Mouse (Mus musculus) brown adipose tissue, adult 24 weeks (tissue): ENCODE data around the gene Ahnak2. TPM values are rescaled to one million over a fixed set of nuclear protein-coding genes. Genes with fewer than 3 reads are reported as not detected.

ENCODE experiments used
- H3K27ac ChIP-seq: fragments of 200-500 bp; replicated peaks from 2 replicates; pipeline ENCODE4 v1.5.1; 2012; ENCODE audit warnings: low read depth, mild to moderate bottlenecking, low read length
- H3K4me1 ChIP-seq: fragments of 200-500 bp; 2 replicates; pipeline ENCODE4 v1.6.1; 2012; ENCODE audit warnings: low read length, mixed read lengths; ENCODE audit not compliant: control insufficient read depth, insufficient read depth, insufficient read length
- H3K4me3 ChIP-seq: fragments of 200-500 bp; 2 replicates; pipeline ENCODE4 v1.5.1; 2012; ENCODE audit warnings: low read depth, mild to moderate bottlenecking, low read length, moderate library complexity; ENCODE audit not compliant: insufficient read depth
- polyA plus RNA-seq: library from polyadenylated mRNA; stranded (reverse); fragments of >200 nt; gene quantifications from 2 replicates; pipeline ENCODE4 v1.2.4, GENCODE M21; 2012; ENCODE audit not compliant: missing spikeins, insufficient read depth, insufficient read length

Gene Ahnak2
- polyA plus RNA-seq, 1 experiment: 2.9 TPM

DNA sequence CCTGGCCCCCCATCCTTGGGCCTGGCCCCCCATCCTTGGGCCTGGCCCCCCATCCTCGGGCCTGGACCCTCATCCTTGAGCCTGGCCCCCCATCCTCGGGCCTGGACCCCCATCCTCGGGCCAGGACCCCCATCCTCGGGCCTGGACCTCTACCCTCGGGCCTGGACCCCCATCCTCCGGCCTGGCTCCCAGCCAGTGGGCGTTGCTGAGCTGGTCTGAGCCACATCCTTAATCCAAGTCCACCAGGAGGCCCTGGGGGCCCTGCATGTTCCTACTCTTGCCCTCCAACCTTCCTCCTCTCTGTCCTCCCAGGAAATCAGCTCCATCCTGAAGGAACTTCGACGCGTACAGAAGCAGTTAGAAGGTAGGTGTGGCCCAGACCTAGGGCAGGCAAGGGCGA is 58.2 kb downstream of the Ahnak2 start:
- no peak overlapping the region for H3K4me3 ChIP-seq
- H3K4me1 ChIP-seq: peaks cover 5% of the 10 kb centered on the region
- no peak overlapping the region for H3K27ac ChIP-seq

DNA sequence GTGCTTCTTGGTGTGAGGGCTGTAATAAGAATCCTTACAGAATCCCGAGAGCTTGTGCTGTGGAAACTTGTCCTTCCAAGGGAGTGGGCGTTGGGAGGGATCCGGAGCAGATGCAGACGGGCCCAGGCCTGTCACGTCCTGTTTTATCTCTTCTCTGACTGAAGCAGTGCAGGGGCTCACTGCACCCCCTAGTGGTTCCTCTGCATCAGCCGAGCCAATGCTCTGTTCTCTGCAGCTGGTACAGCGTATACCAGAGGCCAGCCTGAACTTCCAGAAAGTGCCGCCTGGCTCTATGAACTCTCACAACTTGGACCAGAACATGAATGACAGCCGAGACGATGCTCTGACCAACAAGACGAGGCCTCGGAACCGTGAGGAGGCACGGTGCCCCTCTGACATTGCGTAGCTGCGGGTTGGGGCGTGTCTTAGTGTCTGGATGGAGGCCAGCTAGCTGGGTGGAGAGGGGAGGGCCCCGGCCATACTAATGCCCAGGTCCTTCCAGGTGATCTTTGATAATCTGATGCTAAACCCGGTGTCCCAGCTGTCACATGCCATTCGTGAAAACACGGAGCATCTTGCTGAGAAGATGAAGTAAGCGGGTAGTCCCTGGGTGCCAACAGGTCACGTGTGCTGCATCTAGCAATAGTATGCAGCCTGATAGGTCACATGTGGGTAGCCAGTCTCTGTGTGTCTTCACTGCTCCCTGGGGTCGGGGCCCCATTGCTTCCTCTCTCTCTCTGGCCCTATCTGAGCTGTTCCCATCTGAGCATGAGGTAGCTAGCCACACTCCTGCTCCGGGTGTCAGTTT is 59.1 kb downstream of the Ahnak2 start:
- Histone ChIP-seq H3K4me1 (peaks cover 5% of the 10 kb centered on the region), H3K4me3 (peak overlapping the region; percentile 55), H3K27ac (peak overlapping the region; percentile 90)

DNA sequence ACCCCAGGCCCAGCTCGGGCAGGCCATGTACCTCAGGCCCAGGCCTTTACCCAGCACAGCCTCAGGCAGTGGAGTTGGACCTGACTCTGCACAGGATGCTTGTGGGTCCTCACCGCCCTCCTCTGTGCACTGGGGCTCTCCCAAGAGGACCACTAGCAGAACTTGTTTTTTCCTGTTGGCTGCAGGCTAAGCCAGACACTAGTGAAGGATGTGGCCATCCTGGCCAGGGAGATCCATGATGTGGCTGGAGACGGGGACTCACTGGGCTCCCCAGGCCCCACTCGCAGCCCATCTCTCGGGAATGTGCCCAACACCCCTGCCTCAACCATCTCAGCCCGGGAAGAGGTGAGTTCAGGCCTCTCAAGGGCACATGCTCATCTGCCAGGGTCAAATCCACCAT is 59.7 kb downstream of the Ahnak2 start:
- Histone ChIP-seq H3K4me1 (peaks cover 5% of the 10 kb centered on the region), H3K4me3 (peak overlapping the region; percentile 43), H3K27ac (peak overlapping the region; percentile 90)

DNA sequence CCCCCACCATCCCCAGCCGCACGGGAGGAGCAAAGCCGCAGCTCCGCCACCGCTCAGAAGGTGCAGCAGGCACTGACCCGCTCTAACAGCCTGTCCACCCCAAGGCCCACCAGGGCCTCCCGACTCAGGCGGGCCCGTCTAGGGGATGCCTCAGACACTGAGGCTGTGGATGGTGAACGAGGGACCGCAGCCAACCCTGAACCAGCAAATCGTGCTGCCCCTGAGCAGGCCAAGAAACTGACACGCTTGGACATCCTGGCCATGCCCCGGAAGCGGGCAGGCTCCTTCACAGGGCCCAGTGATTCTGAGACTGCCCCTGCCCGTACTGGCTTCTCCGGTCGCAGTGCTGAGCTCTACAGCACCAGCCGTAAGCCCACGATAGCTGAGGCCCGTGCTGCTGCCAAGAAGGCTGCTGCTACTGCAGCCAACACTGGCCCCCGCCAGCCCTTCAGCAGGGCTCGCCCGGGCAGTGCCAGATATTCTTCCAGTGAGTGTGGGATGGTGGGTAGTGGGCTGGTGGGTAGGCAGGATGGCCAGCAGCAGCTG is 63.4 kb downstream of the Ahnak2 start:
- no peak overlapping the region for H3K4me3 ChIP-seq
- H3K27ac ChIP-seq: no peak overlapping the region
- H3K4me1 ChIP-seq: peaks cover 5% of the 10 kb centered on the region

DNA sequence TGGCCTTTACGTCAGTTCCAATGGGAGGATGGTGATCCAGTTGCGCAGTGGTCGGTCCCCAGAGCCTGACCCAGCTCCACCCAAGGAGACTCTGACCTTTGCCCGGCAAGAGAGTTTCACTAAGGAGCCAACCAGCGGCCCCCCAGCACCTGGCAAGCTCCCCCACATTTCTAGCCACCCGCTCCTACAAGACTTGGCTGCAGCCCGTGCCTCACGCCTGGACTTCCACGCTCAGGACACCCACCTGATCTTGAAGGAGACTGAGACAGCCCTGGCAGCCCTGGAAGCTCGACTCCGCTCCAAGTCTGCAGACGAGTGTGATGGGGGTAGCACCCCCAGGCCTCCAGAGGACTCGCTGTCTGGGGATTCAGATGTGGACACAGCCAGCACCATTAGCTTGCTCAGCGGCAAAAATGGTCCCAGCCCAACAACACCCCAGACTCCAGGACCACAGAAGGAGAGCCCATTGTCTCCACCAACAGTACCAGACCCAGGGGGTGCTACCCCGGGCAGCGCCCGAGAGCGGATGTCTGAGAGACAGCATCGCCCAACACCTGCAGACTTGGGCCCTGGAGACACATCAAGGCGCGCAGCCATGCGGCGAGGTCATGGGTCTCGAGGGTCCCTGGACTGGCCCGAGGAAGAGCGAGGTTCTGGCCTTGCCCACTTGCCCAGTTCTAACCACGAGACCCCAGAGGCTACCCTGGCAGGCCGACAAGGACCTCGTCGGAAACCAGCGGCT is 64.0 kb downstream of the Ahnak2 start:
- Histone ChIP-seq H3K4me1 (peaks cover 5% of the 10 kb centered on the region), H3K27ac (no peak overlapping the region), H3K4me3 (no peak overlapping the region)

DNA sequence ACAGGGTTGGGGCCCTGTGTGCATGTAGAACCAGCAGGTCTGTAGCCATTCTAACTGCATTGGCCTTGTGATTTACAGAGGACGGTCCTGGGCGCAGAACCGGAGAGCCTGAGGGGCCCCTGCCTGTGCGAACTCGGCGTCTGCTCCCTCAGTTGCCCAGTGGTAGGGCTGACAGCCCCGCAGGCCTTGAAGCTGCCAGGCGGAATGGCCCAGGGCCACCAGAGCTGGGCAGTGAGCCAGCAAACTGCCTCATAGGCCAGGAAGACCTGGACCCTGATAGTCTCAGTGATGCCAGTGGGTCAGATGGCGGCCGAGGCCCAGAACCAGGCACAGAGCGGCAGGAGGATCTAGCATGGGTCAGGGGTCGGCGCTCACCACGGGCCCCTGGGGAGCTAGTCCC is 64.7 kb downstream of the Ahnak2 start:
- Histone ChIP-seq H3K4me3 (no peak overlapping the region), H3K27ac (no peak overlapping the region), H3K4me1 (peaks cover 5% of the 10 kb centered on the region)

DNA sequence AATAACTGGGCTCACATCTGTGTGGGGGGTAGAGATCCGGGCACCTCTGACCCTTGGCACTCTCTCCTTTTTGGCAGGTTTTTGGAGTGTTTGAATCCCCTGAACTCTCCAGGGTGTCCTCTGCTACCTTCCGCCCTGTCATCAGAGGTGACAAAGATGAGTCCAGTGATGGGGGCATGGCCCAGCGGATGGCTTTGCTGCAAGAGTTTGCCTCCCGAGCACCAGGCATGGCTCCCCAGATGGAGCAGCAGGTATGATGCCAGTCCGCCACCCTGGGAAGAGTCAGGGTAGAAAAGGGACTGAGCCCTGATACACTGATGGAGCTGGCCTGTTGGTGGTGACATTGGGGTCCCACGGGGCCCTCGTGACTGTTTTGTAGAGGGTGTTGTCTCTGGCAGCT is 65.4 kb downstream of the Ahnak2 start:
- no peak overlapping the region for H3K27ac ChIP-seq
- no peak overlapping the region for H3K4me3 ChIP-seq
- peaks cover under 1% of the 10 kb centered on the region; the same call in 1 of the 2 replicates for H3K4me1 ChIP-seq

DNA sequence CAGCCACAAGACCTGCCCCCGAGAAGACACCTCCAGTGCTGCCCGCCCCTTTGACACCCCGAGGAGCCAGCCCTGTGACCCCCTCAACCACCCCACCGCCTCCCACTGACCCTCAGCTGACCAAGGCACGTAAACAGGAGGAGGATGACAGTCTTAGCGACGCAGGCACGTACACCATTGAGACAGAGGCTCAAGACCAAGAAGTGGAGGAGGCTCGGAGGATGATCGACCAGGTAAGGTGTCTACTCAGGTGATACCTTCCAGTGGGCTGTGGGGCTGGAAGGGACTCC is 65.9 kb downstream of the Ahnak2 start:
- Histone ChIP-seq H3K4me1 (no peaks in the 10 kb centered on the region), H3K4me3 (no peak overlapping the region), H3K27ac (no peak overlapping the region)

DNA sequence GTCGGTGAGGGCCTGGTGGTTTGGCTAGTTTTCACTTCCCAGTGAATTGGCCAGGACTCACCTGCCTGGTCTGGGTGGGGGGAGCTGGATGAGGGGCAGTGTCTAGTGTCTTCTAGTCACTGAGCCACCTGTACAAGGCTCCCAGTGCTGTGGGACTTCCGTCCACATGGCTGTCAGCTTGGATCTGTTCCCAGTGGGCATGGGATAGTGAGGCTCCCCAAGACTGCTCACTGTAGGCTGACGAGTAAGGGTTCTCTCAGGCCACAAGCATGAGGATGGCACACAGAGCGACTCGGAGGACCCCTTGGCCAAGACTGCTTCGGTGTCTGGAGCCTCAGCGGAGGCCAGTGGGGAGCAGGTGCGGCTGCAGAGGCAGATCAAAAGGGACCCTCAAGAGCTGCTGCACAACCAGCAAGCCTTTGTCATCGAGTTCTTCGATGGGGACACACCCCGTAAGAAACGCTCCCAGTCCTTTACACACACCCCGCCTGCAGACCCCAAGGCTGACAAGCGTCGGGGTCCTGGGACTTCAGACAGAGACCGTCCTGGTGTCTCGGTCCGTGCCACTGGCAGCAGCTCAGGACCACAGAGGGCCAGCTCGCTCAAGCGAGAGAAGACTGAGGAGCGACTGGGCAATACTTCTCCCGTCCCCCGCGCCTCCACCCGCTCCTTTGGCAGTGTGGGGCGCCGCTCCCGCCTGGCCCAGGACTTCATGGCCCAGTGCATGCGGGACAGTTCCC is 66.4 kb downstream of the Ahnak2 start:
- no peak overlapping the region for H3K4me3 ChIP-seq
- no peaks in the 10 kb centered on the region for H3K4me1 ChIP-seq
- no peak overlapping the region for H3K27ac ChIP-seq

DNA sequence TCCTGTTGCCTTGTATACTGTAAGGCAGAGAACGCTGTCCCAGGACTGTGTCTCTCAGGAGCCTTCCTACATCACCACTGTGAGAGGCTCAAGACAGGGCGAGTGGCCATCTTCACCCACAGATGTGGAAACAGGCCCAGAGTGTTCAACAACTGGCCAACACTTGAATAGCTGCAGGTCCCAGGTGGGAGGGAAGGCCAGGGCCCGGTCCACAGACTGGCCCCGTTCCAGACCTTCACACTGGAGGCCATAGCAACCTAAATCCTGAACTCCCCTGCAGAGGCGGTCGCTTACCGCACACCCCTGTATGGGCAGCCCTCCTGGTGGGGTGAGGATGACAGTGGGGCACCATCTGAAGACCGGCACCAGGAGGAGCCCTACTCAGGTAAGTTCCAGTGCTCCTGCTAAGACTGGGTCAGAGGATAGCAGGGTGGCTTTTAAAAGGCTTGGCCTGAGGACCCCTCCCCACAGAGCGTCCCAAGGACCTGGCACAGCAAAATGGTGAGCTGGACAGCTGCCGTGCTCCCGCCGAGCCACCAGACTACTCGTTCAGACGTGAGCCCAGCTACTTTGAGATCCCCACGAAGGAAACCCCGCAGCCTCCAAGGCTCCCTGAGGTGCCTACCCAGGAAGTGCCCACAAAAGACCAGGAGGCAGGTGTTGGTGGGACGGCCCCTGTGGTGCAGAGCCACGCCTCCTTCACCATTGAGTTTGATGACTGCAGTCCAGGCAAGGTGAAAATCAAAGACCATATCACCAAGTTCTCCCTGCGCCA is 67.4 kb downstream of the Ahnak2 start:
- no peak overlapping the region for H3K27ac ChIP-seq
- no peak overlapping the region for H3K4me3 ChIP-seq

DNA sequence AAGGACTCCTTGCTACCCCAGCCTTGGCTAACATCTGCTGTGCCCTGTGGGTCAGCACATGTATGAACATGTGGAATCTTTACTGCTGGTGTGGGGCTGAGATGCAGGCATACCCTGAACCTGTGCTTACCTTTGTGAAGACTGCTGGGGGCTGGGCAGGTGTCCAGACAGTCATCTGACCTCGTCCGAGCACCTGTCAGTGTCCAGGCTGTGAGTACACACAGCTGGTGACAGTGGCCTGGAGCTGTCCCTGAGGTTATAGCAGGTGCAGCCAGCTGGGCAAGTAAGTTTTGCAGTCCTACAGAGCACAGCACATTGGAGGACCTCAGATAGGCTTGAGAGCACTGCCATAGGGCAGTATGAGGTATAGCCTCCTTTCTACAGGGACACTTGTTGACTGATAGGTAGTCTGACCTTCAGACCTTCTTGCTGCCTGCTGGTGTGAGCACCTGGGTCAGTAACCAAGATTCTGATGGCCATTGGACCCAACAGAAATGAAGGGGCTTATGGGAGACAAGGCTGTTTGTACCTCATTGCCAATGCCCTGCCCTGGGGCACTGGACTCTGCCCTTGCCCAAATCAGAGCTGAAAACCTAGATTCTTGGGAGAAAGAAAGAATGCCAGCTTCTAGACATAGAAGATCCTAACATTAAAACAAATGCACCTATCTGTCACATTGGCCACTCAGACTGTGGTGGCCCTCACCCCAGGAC is 68.2 kb downstream of the Ahnak2 start:
- no peak overlapping the region for H3K27ac ChIP-seq
- H3K4me3 ChIP-seq: no peak overlapping the region

More for the DNA sequence above, 67.4 kb downstream of the Ahnak2 start:
- H3K4me1 ChIP-seq: no peaks in the 10 kb centered on the region

DNA sequence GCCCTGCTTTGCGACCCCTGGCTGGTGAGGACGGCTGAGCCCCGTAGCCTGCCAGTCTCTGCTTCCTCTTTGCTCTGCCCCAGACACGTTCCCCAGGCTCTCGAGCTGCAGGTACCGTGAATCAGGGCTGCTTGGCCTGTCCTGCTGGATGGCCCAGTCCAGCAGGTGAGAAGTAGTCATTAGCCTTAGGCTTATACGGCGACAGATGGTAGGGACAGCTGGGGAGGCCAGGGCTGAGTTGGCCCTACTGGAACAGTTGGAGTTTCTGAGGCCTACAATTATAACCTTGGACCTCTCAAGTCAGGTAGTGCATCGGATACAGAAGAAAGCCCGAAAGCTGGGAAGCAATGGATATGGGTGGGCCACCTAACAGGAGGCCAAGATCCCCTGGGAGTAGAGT is 69.9 kb downstream of the Ahnak2 start:
- H3K27ac ChIP-seq: no peak overlapping the region
- H3K4me1 ChIP-seq: no peaks in the 10 kb centered on the region
- H3K4me3 ChIP-seq: no peak overlapping the region

More for the DNA sequence above, 68.2 kb downstream of the Ahnak2 start:
- no peaks in the 10 kb centered on the region for H3K4me1 ChIP-seq

DNA sequence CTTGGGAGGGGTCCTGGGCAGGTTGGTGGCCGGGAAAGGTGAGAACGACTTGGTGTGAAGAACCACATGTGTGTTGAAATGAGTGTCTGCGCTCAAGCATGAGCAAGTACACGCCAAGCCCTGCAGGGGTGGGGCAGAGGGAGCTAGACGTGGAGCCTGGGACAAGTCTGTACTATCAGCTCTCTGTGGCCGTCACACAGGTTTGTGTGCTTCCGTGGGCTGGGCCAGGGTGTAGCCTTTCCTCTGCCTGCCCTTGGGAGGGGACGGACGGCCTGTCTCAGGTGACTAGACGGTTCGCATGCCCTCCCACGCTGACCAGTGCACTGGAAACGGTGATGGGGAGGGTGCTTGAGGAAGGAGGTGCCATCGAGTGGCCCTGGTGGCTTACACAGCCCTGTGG is 71.6 kb downstream of the Ahnak2 start:
- H3K4me1 ChIP-seq: no peaks in the 10 kb centered on the region

DNA sequence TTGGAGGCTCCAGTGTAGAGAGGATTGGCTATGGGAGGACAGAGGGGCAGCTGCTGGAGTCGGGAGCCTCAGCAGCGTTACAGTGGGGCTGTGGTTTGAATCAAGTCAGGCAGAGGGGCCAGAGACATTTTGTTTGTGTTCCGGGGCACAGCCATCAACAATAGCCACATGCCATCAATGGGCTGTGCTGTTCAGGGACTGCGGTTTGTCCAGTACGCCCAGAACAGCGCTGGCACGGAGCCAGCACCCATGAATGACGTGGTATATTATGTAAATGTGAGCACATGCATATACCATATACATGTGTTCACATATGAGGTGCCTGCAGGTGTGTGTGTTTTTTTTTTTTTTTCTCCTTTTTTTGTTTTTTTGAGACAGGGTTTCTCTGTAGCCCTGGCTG is 74.7 kb downstream of the Ahnak2 start:
- Histone ChIP-seq H3K4me1 (peaks cover 2% of the 10 kb centered on the region; the same call in 1 of the 2 replicates), H3K27ac (no peak overlapping the region), H3K4me3 (no peak overlapping the region)

More for the DNA sequence above, 71.6 kb downstream of the Ahnak2 start:
- Histone ChIP-seq H3K27ac (no peak overlapping the region), H3K4me3 (no peak overlapping the region)
